Mouse (Mus musculus) thymus, postnatal 10 days (tissue): ENCODE data around the gene Gjb5.

Source experiments
- DNase-seq, 2 experiments: peaks; one replicate each; pipeline ENCODE4 v3.0.0; 2021; ENCODE audit warnings: low spot score in 2 of 2

Gene Gjb5

GRCm38 (mm10) chr4:127349560-127350300 lies 8.3 kb downstream of the Gjb5 start:
- DNase-seq = no peak

GRCm38 (mm10) chr4:127345000-127345399 lies 13.0 kb downstream of the Gjb5 start:
- no peak for DNase-seq

GRCm38 (mm10) chr4:127341372-127341771 lies 16.6 kb downstream of the Gjb5 start:
- DNase-seq = no peak

- no peak for DNase-seq
Observed at GRCm38 (mm10) chr4:127337668-127338067, 20.3 kb downstream of the Gjb5 start.

- DNase-seq = no peak
Observed at GRCm38 (mm10) chr4:127334870-127335504, 23.0 kb downstream of the Gjb5 start.

- no peak for DNase-seq
Observed at GRCm38 (mm10) chr4:127331171-127331570, 26.8 kb downstream of the Gjb5 start.

- DNase-seq = no peak
Observed at GRCm38 (mm10) chr4:127330181-127331100, 27.5 kb downstream of the Gjb5 start, which contains the start of gene Gjb3. Gene Gjb3, minus strand, starts transcription at chr4:127330844.

- DNase-seq = no peak
Observed at GRCm38 (mm10) chr4:127329751-127330150, 28.2 kb downstream of the Gjb5 start.

GRCm38 (mm10) chr4:127329046-127329445 lies 28.9 kb downstream of the Gjb5 start:
- no peak for DNase-seq

GRCm38 (mm10) chr4:127328378-127328777 lies 29.6 kb downstream of the Gjb5 start:
- no peak for DNase-seq

- no peak for DNase-seq
Observed at GRCm38 (mm10) chr4:127327749-127328148, 30.2 kb downstream of the Gjb5 start.

GRCm38 (mm10) chr4:127327258-127327657 lies 30.7 kb downstream of the Gjb5 start:
- no peak for DNase-seq

GRCm38 (mm10) chr4:127325276-127325675 lies 32.7 kb downstream of the Gjb5 start:
- DNase-seq = no peak

GRCm38 (mm10) chr4:127324759-127325158 lies 33.2 kb downstream of the Gjb5 start:
- DNase-seq = peak in 1 of 2 experiments; percentile 63

- no peak for DNase-seq
Observed at GRCm38 (mm10) chr4:127324296-127324695, 33.7 kb downstream of the Gjb5 start.

GRCm38 (mm10) chr4:127323651-127324050 lies 34.3 kb downstream of the Gjb5 start:
- no peak for DNase-seq

GRCm38 (mm10) chr4:127319613-127320012 lies 38.4 kb downstream of the Gjb5 start:
- DNase-seq = peak in 1 of 2 experiments; percentile 61

- DNase-seq = no peak
Observed at GRCm38 (mm10) chr4:127317143-127317542, 40.8 kb downstream of the Gjb5 start.

- no peak for DNase-seq
Observed at GRCm38 (mm10) chr4:127315753-127316152, 42.2 kb downstream of the Gjb5 start.

- no peak for DNase-seq
Observed at GRCm38 (mm10) chr4:127314585-127314984, 43.4 kb downstream of the Gjb5 start.

GRCm38 (mm10) chr4:127313861-127314260 lies 44.1 kb downstream of the Gjb5 start, which contains the start of gene Gja4:
Gene Gja4, minus strand, starts transcription at chr4:127314039.
- DNase-seq = peak; percentile 6 to 40

- no peak for DNase-seq
Observed at GRCm38 (mm10) chr4:127312349-127312748, 45.6 kb downstream of the Gjb5 start.
